Mouse (Mus musculus) mouse trophoblast stem cell (cell line): ENCODE measurements around the gene Fbxl16.

ENCODE experiments used
- in situ Hi-C, 2 experiments: fragments of 300-500 bp; cut with MseI, MboI; formaldehyde crosslinking; loops; 2 replicates in 1 of 2; 3 replicates in 1 of 2; pipeline ENCODE4 v1.15.1; 2025

Fbxl16 gene

GRCm38 (mm10) chr17:25808789-25809605, at the start of gene Fbxl16:
Fbxl16 (plus strand) TSS chr17:25809085.
- in situ Hi-C loops: no loop called here

- in situ Hi-C loops: no loop called here
Observed at GRCm38 (mm10) chr17:25760148-25760547, 48.7 kb upstream of the Fbxl16 start.

- in situ Hi-C loops: no loop called here
Observed at GRCm38 (mm10) chr17:25761561-25761970, 47.3 kb upstream of the Fbxl16 start.

- in situ Hi-C loops: no loop called here
Observed at GRCm38 (mm10) chr17:25762591-25762990, 46.3 kb upstream of the Fbxl16 start.

GRCm38 (mm10) chr17:25765886-25766285, 43.0 kb upstream of the Fbxl16 start:
- in situ Hi-C loops: loop anchor here in 1 of 2 experiments (5.0 kb wide), 1 partner anchor 36 kb away; no protein-coding TSS in a partner anchor

GRCm38 (mm10) chr17:25769331-25769730, 39.6 kb upstream of the Fbxl16 start:
- in situ Hi-C loops: loop anchor here in 1 of 2 experiments (5.0 kb wide), 1 partner anchor 33 kb away; no protein-coding TSS in a partner anchor

GRCm38 (mm10) chr17:25773549-25774120, 35.2 kb upstream of the Fbxl16 start, which contains the start of gene Narfl:
Narfl (plus strand) TSS chr17:25773776.
- in situ Hi-C loops: no loop called here

- in situ Hi-C loops: no loop called here
Observed at GRCm38 (mm10) chr17:25775318-25776062, 33.4 kb upstream of the Fbxl16 start.

GRCm38 (mm10) chr17:25777948-25778347, 30.9 kb upstream of the Fbxl16 start:
- in situ Hi-C loops: no loop called here

- in situ Hi-C loops: no loop called here
Observed at GRCm38 (mm10) chr17:25781339-25781738, 27.5 kb upstream of the Fbxl16 start.

GRCm38 (mm10) chr17:25783086-25783485, 25.8 kb upstream of the Fbxl16 start:
- in situ Hi-C loops: no loop called here

GRCm38 (mm10) chr17:25783861-25784574, 24.9 kb upstream of the Fbxl16 start:
- in situ Hi-C loops: no loop called here

GRCm38 (mm10) chr17:25785281-25785745, 23.6 kb upstream of the Fbxl16 start, which contains the start of gene Haghl:
Haghl (minus strand) TSS chr17:25785673.
- in situ Hi-C loops: no loop called here

GRCm38 (mm10) chr17:25786280-25786679, 22.6 kb upstream of the Fbxl16 start, which contains the start of gene Ccdc78:
Ccdc78 (plus strand) TSS chr17:25786580.
- in situ Hi-C loops: no loop called here

GRCm38 (mm10) chr17:25786781-25787504, 21.9 kb upstream of the Fbxl16 start:
- in situ Hi-C loops: no loop called here

- in situ Hi-C loops: no loop called here
Observed at GRCm38 (mm10) chr17:25791320-25791842, 17.5 kb upstream of the Fbxl16 start.

GRCm38 (mm10) chr17:25791843-25792527, 16.9 kb upstream of the Fbxl16 start:
- in situ Hi-C loops: no loop called here

GRCm38 (mm10) chr17:25792615-25793014, 16.3 kb upstream of the Fbxl16 start, which contains the start of gene Fam173a:
Fam173a (minus strand) TSS chr17:25792901.
- in situ Hi-C loops: no loop called here

GRCm38 (mm10) chr17:25794197-25794596, 14.7 kb upstream of the Fbxl16 start:
- in situ Hi-C loops: no loop called here

GRCm38 (mm10) chr17:25794998-25795397, 13.9 kb upstream of the Fbxl16 start:
- in situ Hi-C loops: no loop called here
